Mouse (Mus musculus): Measurements from ENCODE around the gene Bdkrb2. TPM values are rescaled to one million over a fixed set of nuclear protein-coding genes. Genes with fewer than 3 reads are reported as not detected.

Gene Bdkrb2
- polyA plus RNA-seq, 1 experiment from 2014 or later = not detected

DNA sequence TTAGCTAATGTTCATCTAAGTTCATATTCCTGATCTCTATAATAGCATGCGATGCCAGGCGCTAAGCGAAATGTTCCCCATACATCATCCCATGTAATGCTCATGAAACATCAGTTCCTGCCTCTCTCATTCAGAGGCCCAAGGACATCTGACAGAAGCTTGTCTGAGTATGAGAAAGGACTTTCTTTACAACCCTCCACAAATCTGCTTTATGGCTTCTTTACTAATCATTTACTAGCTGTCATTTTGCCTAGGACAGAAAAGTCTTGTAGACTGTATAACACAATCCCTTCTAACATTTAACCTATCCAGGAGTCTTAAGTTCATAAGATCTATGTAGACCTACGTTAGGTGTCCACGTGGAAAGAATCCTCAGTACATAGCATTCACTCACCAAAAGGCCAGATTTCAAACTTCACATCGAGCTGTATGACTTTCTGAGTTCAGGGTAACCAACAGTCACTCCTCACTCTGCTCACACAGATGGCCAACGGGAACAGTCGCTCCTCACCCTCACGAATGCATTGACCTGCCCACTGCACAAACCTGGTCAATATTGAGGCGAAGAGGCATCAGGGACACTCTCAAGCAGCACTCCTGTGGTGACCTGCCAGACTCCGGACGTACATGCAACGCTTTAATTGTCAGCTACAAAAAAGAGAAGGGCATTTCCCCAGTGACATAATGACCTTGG is 71.5 kb downstream of the Bdkrb2 start:
- Histone ChIP-seq H3K4me1 (replicated peaks; ENCODE audit: control insufficient read depth, insufficient read depth, low read length) (no peaks in the 10 kb centered on the region), H3K27ac (ENCODE audit: low read depth, low read length) (no peak overlapping the region), H3K27me3 (replicated peaks; ENCODE audit: control insufficient read depth, insufficient read depth, low read length) (no peaks in the 10 kb centered on the region), H3K4me2 (no peak overlapping the region), H3K4me3 (ENCODE audit: low read depth, low read length) (no peak overlapping the region), H3K36me3 (ENCODE audit: control insufficient read depth, insufficient read depth, low read length) (peaks cover 45% of the 10 kb centered on the region), H3K9me3 (ENCODE audit: control insufficient read depth, low read length) (no peaks in the 10 kb centered on the region), H3K9ac (ENCODE audit: low read depth, low read length) (no peak overlapping the region)
- 93% methylated on average over 13 of the region's 13 CpGs for WGBS
- no peak for DNase-seq (ENCODE audit: low spot score)
- ATAC-seq (replicated peaks; ENCODE audit: low FRiP score) = no peak

DNA sequence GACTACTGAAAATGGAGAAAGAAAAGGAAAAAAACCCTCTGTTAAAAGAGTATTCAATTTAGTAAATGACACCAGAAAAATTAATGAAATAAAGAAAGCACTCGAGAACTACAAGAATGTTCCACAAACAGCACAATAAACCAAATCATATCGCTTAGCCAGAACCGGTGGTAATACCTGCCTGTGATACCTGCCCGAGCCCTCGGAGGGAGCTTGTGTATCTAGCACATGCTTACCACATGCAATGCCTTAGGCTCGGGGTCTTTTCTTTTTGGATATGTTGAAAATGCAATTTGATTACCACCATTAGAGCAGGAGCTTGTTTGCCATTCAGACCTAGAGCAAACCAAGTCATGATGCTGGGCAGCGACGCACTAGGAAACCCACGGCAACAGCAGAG is 73.5 kb downstream of the Bdkrb2 start:
- Histone ChIP-seq H3K36me3 (ENCODE audit: control insufficient read depth, insufficient read depth, low read length) (peaks cover 53% of the 10 kb centered on the region), H3K4me2 (no peak overlapping the region), H3K4me3 (ENCODE audit: low read depth, low read length) (no peak overlapping the region), H3K27me3 (replicated peaks; ENCODE audit: control insufficient read depth, insufficient read depth, low read length) (no peaks in the 10 kb centered on the region), H3K4me1 (replicated peaks; ENCODE audit: control insufficient read depth, insufficient read depth, low read length) (no peaks in the 10 kb centered on the region), H3K9ac (ENCODE audit: low read depth, low read length) (no peak overlapping the region), H3K9me3 (ENCODE audit: control insufficient read depth, low read length) (no peaks in the 10 kb centered on the region), H3K27ac (ENCODE audit: low read depth, low read length) (no peak overlapping the region)
- no peak for DNase-seq (ENCODE audit: low spot score)
- ATAC-seq (replicated peaks; ENCODE audit: low FRiP score) = no peak
- 91% methylated on average over 9 of the region's 9 CpGs for WGBS

DNA sequence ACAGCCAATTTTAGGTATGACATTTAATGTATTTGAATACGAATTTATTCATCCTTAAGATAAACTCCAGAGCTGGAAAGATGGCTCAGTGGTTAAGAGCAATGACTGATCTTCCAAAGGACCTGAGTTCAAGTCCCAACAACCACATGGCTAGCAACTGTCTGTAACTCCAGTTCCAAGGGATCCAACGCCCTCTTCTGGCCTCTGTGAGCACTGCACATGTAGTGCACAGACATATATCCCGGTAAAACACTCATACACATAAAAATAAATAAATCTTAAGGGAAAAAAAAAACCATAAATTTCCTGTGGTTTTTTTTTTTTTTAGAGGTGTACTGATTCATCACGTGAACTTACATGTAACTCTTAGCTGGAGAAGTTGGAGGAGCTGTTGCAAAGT is 74.5 kb downstream of the Bdkrb2 start:
- ATAC-seq (replicated peaks; ENCODE audit: low FRiP score) (no peak), DNase-seq (ENCODE audit: low spot score) (no peak)
- Histone ChIP-seq H3K4me3 (ENCODE audit: low read depth, low read length) (no peak overlapping the region), H3K9ac (ENCODE audit: low read depth, low read length) (no peak overlapping the region), H3K4me1 (replicated peaks; ENCODE audit: control insufficient read depth, insufficient read depth, low read length) (no peaks in the 10 kb centered on the region), H3K27ac (ENCODE audit: low read depth, low read length) (no peak overlapping the region), H3K9me3 (ENCODE audit: control insufficient read depth, low read length) (no peaks in the 10 kb centered on the region), H3K27me3 (replicated peaks; ENCODE audit: control insufficient read depth, insufficient read depth, low read length) (no peaks in the 10 kb centered on the region), H3K4me2 (no peak overlapping the region), H3K36me3 (ENCODE audit: control insufficient read depth, insufficient read depth, low read length) (peaks cover 57% of the 10 kb centered on the region)
- 73% methylated on average over 4 of the region's 4 CpGs for WGBS

DNA sequence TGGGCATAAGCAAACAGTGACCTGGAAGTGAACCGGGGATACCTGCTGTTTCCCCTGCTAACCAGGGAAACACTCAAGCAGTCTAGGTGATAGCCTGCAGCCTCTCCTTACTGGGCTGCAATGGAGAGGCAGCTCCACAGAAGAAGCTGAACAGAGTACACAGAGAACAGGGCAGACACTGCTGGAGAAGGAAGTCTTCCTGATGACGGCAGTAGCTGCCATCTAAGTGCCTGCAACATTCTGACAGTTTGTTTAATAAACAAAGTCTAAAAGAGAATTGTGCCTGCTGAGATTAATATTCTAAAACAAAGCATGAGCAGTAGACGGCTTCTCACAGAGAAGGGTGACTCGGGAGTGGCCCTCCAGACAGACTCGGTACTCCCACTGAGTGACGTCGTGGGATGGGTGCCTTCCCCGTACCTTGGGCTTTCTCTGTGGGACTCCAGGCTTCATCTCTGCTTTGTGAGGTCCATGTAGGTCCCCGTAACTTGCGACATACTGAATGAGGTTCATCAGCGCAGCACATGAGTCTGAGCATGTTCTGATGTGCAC is 79.8 kb downstream of the Bdkrb2 start:
- Histone ChIP-seq H3K9me3 (ENCODE audit: control insufficient read depth, low read length) (no peaks in the 10 kb centered on the region), H3K4me1 (replicated peaks; ENCODE audit: control insufficient read depth, insufficient read depth, low read length) (no peaks in the 10 kb centered on the region), H3K4me2 (no peak overlapping the region), H3K9ac (ENCODE audit: low read depth, low read length) (no peak overlapping the region), H3K27me3 (replicated peaks; ENCODE audit: control insufficient read depth, insufficient read depth, low read length) (no peaks in the 10 kb centered on the region), H3K36me3 (ENCODE audit: control insufficient read depth, insufficient read depth, low read length) (peaks cover 79% of the 10 kb centered on the region), H3K4me3 (ENCODE audit: low read depth, low read length) (no peak overlapping the region), H3K27ac (ENCODE audit: low read depth, low read length) (no peak overlapping the region)
- ATAC-seq (replicated peaks; ENCODE audit: low FRiP score) = no peak
- WGBS = 90% methylated on average over 11 of the region's 11 CpGs
- DNase-seq (ENCODE audit: low spot score) = no peak

Other genes starting within 250 kb of the Bdkrb2 start
- 0.10 and 0.16 TPM in 2 replicates for gene Tunar, start 229.4 kb upstream of the Bdkrb2 start, polyA plus RNA-seq (2014; fragmentation: Nextera tagmentation; extraction: Ambion mirVana)
- 0.49 and 0.93 TPM in 2 replicates for gene D430019H16Rik, start 109.4 kb upstream of the Bdkrb2 start, polyA plus RNA-seq (2014; fragmentation: Nextera tagmentation; extraction: Ambion mirVana)
- gene Bdkrb1, start 39.9 kb downstream of the Bdkrb2 start, polyA plus RNA-seq (2014; fragmentation: Nextera tagmentation; extraction: Ambion mirVana) = 0.31 and 0.37 TPM in 2 replicates
- 27.5 and 28.4 TPM in 2 replicates for gene Gskip, start 121.6 kb downstream of the Bdkrb2 start, polyA plus RNA-seq (2014; fragmentation: Nextera tagmentation; extraction: Ambion mirVana)
- 26.3 and 28.2 TPM in 2 replicates for gene Atg2b, start 122.0 kb downstream of the Bdkrb2 start, polyA plus RNA-seq (2014; fragmentation: Nextera tagmentation; extraction: Ambion mirVana)
- gene Ak7, start 142.8 kb downstream of the Bdkrb2 start, polyA plus RNA-seq (2014; fragmentation: Nextera tagmentation; extraction: Ambion mirVana) = 0.10 TPM in 1 of 2 replicates, not detected in the other
- 178 and 192 TPM in 2 replicates for gene Papola, start 221.5 kb downstream of the Bdkrb2 start, polyA plus RNA-seq (2014; fragmentation: Nextera tagmentation; extraction: Ambion mirVana)